Mouse (Mus musculus) ES-Bruce4 (cell line): Measurements from ENCODE around the gene Olfr746. TPM values are rescaled to one million over a fixed set of nuclear protein-coding genes. Genes with fewer than 3 reads are reported as not detected.

ENCODE experiments used
- H3K27ac ChIP-seq: 2 replicates; pipeline ENCODE4 v1.5.1; 2012; ENCODE audit warnings: low read length, inconsistent platforms; ENCODE audit not compliant: insufficient read depth
- H3K27me3 ChIP-seq: 2 replicates; pipeline ENCODE4 v1.6.1; 2012; ENCODE audit warnings: mild to moderate bottlenecking, low read length, inconsistent platforms; ENCODE audit not compliant: control insufficient read depth, poor library complexity, insufficient read depth, severe bottlenecking
- H3K36me3 ChIP-seq: 2 replicates; pipeline ENCODE4 v1.6.1; 2012; ENCODE audit warnings: inconsistent platforms, mild to moderate bottlenecking, low read length, moderate library complexity; ENCODE audit not compliant: control insufficient read depth, poor library complexity, insufficient read depth, severe bottlenecking
- H3K4me1 ChIP-seq: one replicate; pipeline ENCODE4 v1.8.1; 2011; ENCODE audit warnings: low read length; ENCODE audit not compliant: control insufficient read depth, insufficient read depth
- H3K4me3 ChIP-seq: 2 replicates; pipeline ENCODE4 v1.5.1; 2011; ENCODE audit warnings: low read depth, mild to moderate bottlenecking, low read length
- H3K9ac ChIP-seq: 2 replicates; pipeline ENCODE4 v1.6.1; 2012; ENCODE audit warnings: low read depth, mild to moderate bottlenecking, inconsistent platforms; ENCODE audit not compliant: poor library complexity, severe bottlenecking
- H3K9me3 ChIP-seq: replicated peaks from 2 replicates; pipeline ENCODE4 v1.6.1; 2012; ENCODE audit warnings: mild to moderate bottlenecking, low read length, inconsistent platforms; ENCODE audit not compliant: control insufficient read depth, poor library complexity, insufficient read depth, severe bottlenecking
- CTCF ChIP-seq: IDR thresholded peaks from one replicate; pipeline ENCODE4 v1.8.1; 2011; ENCODE audit warnings: low read depth, low read length
- EP300 ChIP-seq: IDR thresholded peaks from 2 replicates; pipeline ENCODE4 v1.6.1; 2011; ENCODE audit warnings: low read depth, low read length; ENCODE audit not compliant: insufficient read depth
- POLR2A ChIP-seq: IDR thresholded peaks from one replicate; pipeline ENCODE4 v1.8.1; 2011; ENCODE audit warnings: low read length; ENCODE audit not compliant: insufficient read depth
- polyA plus RNA-seq: library from polyadenylated mRNA; stranded (reverse); fragments of >200 nt; gene quantifications from 2 replicates; pipeline ENCODE4 v1.2.4, GENCODE M21; 2011; ENCODE audit warnings: low read depth; ENCODE audit not compliant: missing spikeins, insufficient read depth, insufficient read length

Olfr746 gene
- not detected in 2 replicates for polyA plus RNA-seq

DNA sequence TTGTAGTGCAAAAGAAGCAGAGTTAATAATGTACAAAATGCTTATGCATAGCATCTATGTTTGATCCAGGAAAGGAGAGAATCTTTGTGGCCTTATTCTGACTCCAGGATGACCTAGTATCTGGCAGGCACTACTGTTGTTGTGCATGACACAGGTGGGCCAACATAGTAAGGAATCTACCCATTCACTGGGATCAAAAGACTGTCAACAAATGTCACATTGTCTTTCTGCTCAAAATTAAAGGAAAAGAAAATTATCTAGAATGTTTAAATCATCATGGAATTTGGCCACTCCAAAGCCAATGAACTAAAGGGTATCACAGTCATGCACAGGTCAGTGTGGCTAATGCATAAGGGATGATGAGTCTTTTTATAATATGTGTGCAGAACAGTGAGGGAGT, at the start of gene Olfr746:
Gene Olfr746 (plus strand): TSS at position 301 of the 400 bp plus-strand sequence.
- TF ChIP-seq EP300 (no peak), CTCF (no peak)
- Histone ChIP-seq H3K4me1 (no peaks in the 10 kb centered on the region), H3K36me3 (no peaks in the 10 kb centered on the region), H3K4me3 (no peak within 1 kb of the TSS), H3K27ac (no peak within 1 kb of the TSS), H3K9me3 (no peaks in the 10 kb centered on the region), H3K27me3 (no peaks in the 10 kb centered on the region), H3K9ac (no peak within 1 kb of the TSS)

DNA sequence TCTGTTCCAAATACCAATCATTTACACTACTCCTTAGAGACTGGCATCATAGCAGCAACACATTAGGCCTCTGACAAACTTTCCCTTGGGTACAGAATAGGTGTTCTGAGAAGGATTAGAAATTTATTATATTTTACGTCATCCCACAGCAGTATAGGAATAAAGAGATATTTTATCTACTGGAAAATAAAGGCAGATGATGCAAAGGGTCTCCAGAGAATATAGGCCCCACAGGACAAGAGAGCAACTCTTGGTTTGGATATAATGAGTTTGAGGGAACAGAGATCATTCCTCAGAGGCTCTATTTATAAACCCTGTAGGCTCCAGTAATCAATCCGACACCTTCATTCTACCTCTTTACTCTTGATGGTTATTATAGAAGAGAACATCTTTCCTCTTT, 32.3 kb upstream of the Olfr746 start, which contains the start of gene Olfr744:
Gene Olfr744 (plus strand): TSS at position 301 of the 400 bp plus-strand sequence.
- Histone ChIP-seq H3K4me3 (no peak within 1 kb of the TSS), H3K27ac (no peak within 1 kb of the TSS), H3K4me1 (no peaks in the 10 kb centered on the region), H3K36me3 (no peaks in the 10 kb centered on the region), H3K9me3 (no peaks in the 10 kb centered on the region), H3K9ac (no peak within 1 kb of the TSS), H3K27me3 (no peaks in the 10 kb centered on the region)
- TF ChIP-seq CTCF, result no peak
- TF ChIP-seq POLR2A, result no peak
- TF ChIP-seq EP300, result no peak

DNA sequence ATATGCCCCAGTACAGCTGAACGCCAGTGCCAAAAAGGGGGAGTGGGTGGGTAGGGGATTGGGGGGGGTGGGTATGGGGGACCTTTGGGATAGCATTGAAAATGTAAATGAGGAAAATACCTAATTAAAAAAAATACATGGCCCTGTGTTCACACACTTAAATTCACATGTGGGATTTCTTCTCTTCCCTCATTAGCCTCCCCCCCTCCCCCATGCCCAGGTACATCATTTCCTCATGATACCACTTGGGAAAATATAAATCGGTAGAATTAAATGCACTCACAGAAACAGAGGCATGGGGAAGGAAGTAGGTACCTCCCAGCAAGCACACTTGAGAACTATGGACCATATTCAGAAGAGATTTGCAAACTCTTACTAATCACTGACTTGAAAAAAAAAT, 7.8 kb upstream of the Olfr746 start, which contains the start of gene Olfr745:
Gene Olfr745 (plus strand): TSS at position 301 of the 400 bp plus-strand sequence.
- Histone ChIP-seq H3K9me3 (no peaks in the 10 kb centered on the region), H3K4me1 (no peaks in the 10 kb centered on the region), H3K36me3 (no peaks in the 10 kb centered on the region), H3K4me3 (no peak within 1 kb of the TSS), H3K27ac (no peak within 1 kb of the TSS), H3K9ac (no peak within 1 kb of the TSS), H3K27me3 (no peaks in the 10 kb centered on the region)
- no peak for TF ChIP-seq EP300
- TF ChIP-seq POLR2A, result no peak
- no peak for TF ChIP-seq CTCF

DNA sequence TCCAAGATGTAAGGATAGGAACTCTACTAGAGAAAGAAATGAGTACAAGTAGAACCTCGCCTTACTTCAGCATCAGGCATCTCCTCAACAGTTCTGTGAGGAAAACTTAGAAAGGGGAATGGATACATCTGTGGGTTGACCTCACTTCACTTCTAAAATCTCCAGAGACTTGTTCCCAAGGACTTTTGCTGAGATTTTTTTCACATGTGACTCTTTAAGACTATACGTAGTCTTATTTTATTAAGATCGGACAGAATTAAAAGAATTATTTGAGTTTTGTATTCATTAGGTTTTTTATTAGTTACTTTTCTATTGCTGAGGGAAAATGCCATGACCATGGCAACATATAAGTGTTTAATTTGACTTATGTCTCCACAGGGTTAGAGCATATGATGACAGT, 46.2 kb downstream of the Olfr746 start, which contains the start of gene Olfr747:
Gene Olfr747 (minus strand): TSS at position 101 of the 400 bp plus-strand sequence.
- Histone ChIP-seq H3K27me3 (no peaks in the 10 kb centered on the region), H3K9me3 (no peaks in the 10 kb centered on the region), H3K27ac (no peak within 1 kb of the TSS), H3K36me3 (no peaks in the 10 kb centered on the region), H3K4me3 (no peak within 1 kb of the TSS), H3K4me1 (no peaks in the 10 kb centered on the region), H3K9ac (no peak within 1 kb of the TSS)
- TF ChIP-seq EP300 (no peak), POLR2A (no peak), CTCF (no peak)

Other genes starting within 250 kb of the Olfr746 start
- gene Olfr738, start 239.5 kb upstream of the Olfr746 start, polyA plus RNA-seq, result not detected in 2 replicates
- not detected in 2 replicates for gene Olfr739, start 228.5 kb upstream of the Olfr746 start, polyA plus RNA-seq
- gene Olfr740, start 201.5 kb upstream of the Olfr746 start, polyA plus RNA-seq, result not detected in 2 replicates
- not detected in 2 replicates for gene Olfr741, start 174.3 kb upstream of the Olfr746 start, polyA plus RNA-seq
- not detected in 2 replicates for gene Olfr742, start 143.5 kb upstream of the Olfr746 start, polyA plus RNA-seq
- not detected in 2 replicates for gene Olfr743, start 125.2 kb upstream of the Olfr746 start, polyA plus RNA-seq
- not detected in 2 replicates for gene Olfr744, start 32.2 kb upstream of the Olfr746 start, polyA plus RNA-seq
- not detected in 2 replicates for gene Olfr745, start 7.7 kb upstream of the Olfr746 start, polyA plus RNA-seq
- not detected in 2 replicates for gene Olfr747, start 46.1 kb downstream of the Olfr746 start, polyA plus RNA-seq
- not detected in 2 replicates for gene Olfr748, start 60.3 kb downstream of the Olfr746 start, polyA plus RNA-seq
- not detected in 2 replicates for gene Olfr749, start 98.0 kb downstream of the Olfr746 start, polyA plus RNA-seq
- 44.7 and 48.1 TPM in 2 replicates for gene Ttc5, start 138.4 kb downstream of the Olfr746 start, polyA plus RNA-seq
- gene Ccnb1ip1, start 160.6 kb downstream of the Olfr746 start, polyA plus RNA-seq, result 0.44 TPM in 1 of 2 replicates, not detected in the other
- gene Parp2, start 160.8 kb downstream of the Olfr746 start, polyA plus RNA-seq, result 86.5 and 91.5 TPM in 2 replicates
- gene Tep1, start 223.5 kb downstream of the Olfr746 start, polyA plus RNA-seq, result 12.1 and 19.4 TPM in 2 replicates